26 mouse cellular contexts compared by ENCODE assay signal in genomic region chr9:50964911-50965310, GRCm38 (mm10). TPM values are rescaled to one million over a fixed set of nuclear protein-coding genes. Genes with fewer than 3 reads are reported as not detected.
DNase-seq lines count a peak whose midpoint lies in the region; ATAC-seq and TF ChIP-seq lines count a peak whose summit lies in the region.
"Had no signal": no experiment of that assay in that cellular context is flagged by ENCODE, and none has a peak within 500 bp of the region (broad histone marks: within the 10 kb centered on the region; RNA-seq: fewer than 3 reads in every experiment).

No protein-coding gene starts in this region.

- H3K4me2 ChIP-seq in forebrain, postnatal 0 days (ENCODE audit: low read depth), result no peak overlapping the region
- no peak overlapping the region for H3K4me2 ChIP-seq in forebrain, embryonic 14.5 days (ENCODE audit: low read length)
- no peak overlapping the region for H3K4me2 ChIP-seq in kidney, embryonic 14.5 days (replicated peaks; ENCODE audit: low read depth, low read length)
- H3K4me2 ChIP-seq: embryonic facial prominence, embryonic 13.5 days; embryonic facial prominence, embryonic 15.5 days; forebrain, embryonic 12.5 days; forebrain, embryonic 15.5 days had no signal

- H3K9me3 ChIP-seq in forebrain, postnatal 0 days (ENCODE audit: low read length), result no peaks in the 10 kb centered on the region
- no peaks in the 10 kb centered on the region for H3K9me3 ChIP-seq in forebrain, embryonic 14.5 days (replicated peaks; ENCODE audit: control insufficient read depth, low read length)
- H3K9me3 ChIP-seq in MEL (replicated peaks; ENCODE audit: insufficient read depth, low read length), result no peaks in the 10 kb centered on the region
- H3K9me3 ChIP-seq in kidney, embryonic 14.5 days (ENCODE audit: control insufficient read depth, low read length), result no peaks in the 10 kb centered on the region
- H3K9me3 ChIP-seq: embryonic facial prominence, embryonic 13.5 days; embryonic facial prominence, embryonic 15.5 days; forebrain, embryonic 10.5 days; forebrain, embryonic 12.5 days; forebrain, embryonic 15.5 days; G1E had no signal

- H3K9ac ChIP-seq in forebrain, postnatal 0 days, result no peak overlapping the region
- H3K9ac ChIP-seq in forebrain, embryonic 14.5 days (ENCODE audit: low read length), result no peak overlapping the region
- H3K9ac ChIP-seq in MEL (ENCODE audit: control insufficient read depth, low read depth, low read length, poor library complexity, severe bottlenecking), result peak overlapping the region; percentile 21; the same call in 1 of the 2 replicates
- H3K9ac ChIP-seq in kidney, embryonic 14.5 days (ENCODE audit: low read depth, low read length), result no peak overlapping the region
- H3K9ac ChIP-seq: embryonic facial prominence, embryonic 13.5 days; embryonic facial prominence, embryonic 15.5 days; forebrain, embryonic 12.5 days; forebrain, embryonic 15.5 days had no signal

- H3K79me2 ChIP-seq in MEL (ENCODE audit: control insufficient read depth, insufficient read depth, low read length, poor library complexity), result peaks cover 6% of the 10 kb centered on the region

- ATAC-seq in forebrain, postnatal 0 days, result no peak
- no peak for ATAC-seq in forebrain, embryonic 14.5 days
- 0 out of 2 replicates have a peak, but pooled peaks have one; percentile 39 for ATAC-seq in common myeloid progenitor, adult 5-6 weeks (replicated peaks; ENCODE audit: low read depth, poor library complexity, severe bottlenecking)
- ATAC-seq in kidney, embryonic 14.5 days (ENCODE audit: low FRiP score, low TSS enrichment), result no peak
- ATAC-seq: CD4-positive, CD25-positive, alpha-beta regulatory T cell, adult 4 months; forebrain, embryonic 15.5 days had no signal

- H3K4me1 ChIP-seq in forebrain, postnatal 0 days (ENCODE audit: insufficient read depth), result 0 out of 2 replicates have a peak, but pooled peaks cover 4% of the 10 kb centered on the region
- H3K4me1 ChIP-seq in forebrain, embryonic 14.5 days (ENCODE audit: control insufficient read depth, insufficient read depth, low read length), result peaks cover 2% of the 10 kb centered on the region; the same call in 1 of the 2 replicates
- peaks cover 17 to 21% of the 10 kb centered on the region in 2 experiments for H3K4me1 ChIP-seq in MEL (ENCODE audit: control insufficient read depth in 1 of 2, insufficient read depth in 2 of 2, low read length in 2 of 2)
- no peaks in the 10 kb centered on the region for H3K4me1 ChIP-seq in kidney, embryonic 14.5 days (ENCODE audit: control insufficient read depth, insufficient read depth, low read length)
- H3K4me1 ChIP-seq: embryonic facial prominence, embryonic 13.5 days; embryonic facial prominence, embryonic 15.5 days; forebrain, embryonic 12.5 days had no signal

- 78% methylated on average over 2 of the region's 2 CpGs for WGBS in forebrain, postnatal 0 days
- WGBS in forebrain, embryonic 14.5 days, result 68% methylated on average over 2 of the region's 2 CpGs
- 81% methylated on average over 2 of the region's 2 CpGs for WGBS in kidney, embryonic 14.5 days

- TF ChIP-seq EP300 in MEL (IDR thresholded peaks at IDR 0.05; ENCODE audit: low read depth in 1 of 2, low read length in 2 of 2), result peak in 1 of 2 experiments; percentile 57; a peak in 1 of 4 replicates

- 0 out of 2 replicates have a peak overlapping the region, but pooled peaks have one; percentile 50 for H3K27ac ChIP-seq in forebrain, postnatal 0 days (ENCODE audit: low read depth, low read length)
- no peak overlapping the region for H3K27ac ChIP-seq in forebrain, embryonic 14.5 days (ENCODE audit: low read depth, low read length)
- peak overlapping the region; percentile 57 for H3K27ac ChIP-seq in MEL (ENCODE audit: control insufficient read depth, low read depth, low read length)
- H3K27ac ChIP-seq in kidney, embryonic 14.5 days (ENCODE audit: low read depth, low read length), result no peak overlapping the region
- H3K27ac ChIP-seq: embryonic facial prominence, embryonic 13.5 days; embryonic facial prominence, embryonic 15.5 days; forebrain, embryonic 10.5 days; forebrain, embryonic 12.5 days; forebrain, embryonic 15.5 days had no signal

- no peak for TF ChIP-seq RAD21 in MEL (IDR thresholded peaks at IDR 0.05; ENCODE audit: low read depth, low read length)

- no peak overlapping the region for H3K4me3 ChIP-seq in forebrain, postnatal 0 days (ENCODE audit: low read depth, low read length)
- H3K4me3 ChIP-seq in forebrain, embryonic 14.5 days (ENCODE audit: low read depth, low read length), result no peak overlapping the region
- no peak overlapping the region for H3K4me3 ChIP-seq in MEL (ENCODE audit: control insufficient read depth in 1 of 2, insufficient read depth in 1 of 2, low read depth in 2 of 2, low read length in 2 of 2)
- no peak overlapping the region for H3K4me3 ChIP-seq in kidney, embryonic 14.5 days (ENCODE audit: low read length)
- H3K4me3 ChIP-seq: embryonic facial prominence, embryonic 13.5 days; embryonic facial prominence, embryonic 15.5 days; erythroblast, embryonic 14.5 days; forebrain, embryonic 10.5 days; forebrain, embryonic 12.5 days; forebrain, embryonic 15.5 days had no signal

- no peak for TF ChIP-seq POLR2A in MEL (IDR thresholded peaks at IDR 0.05; ENCODE audit: control insufficient read depth in 1 of 2, insufficient read depth in 1 of 2, low read depth in 1 of 2, low read length in 2 of 2, poor library complexity in 1 of 2)

- no peaks in the 10 kb centered on the region for H3K27me3 ChIP-seq in forebrain, postnatal 0 days (ENCODE audit: insufficient read depth, low read length)
- no peaks in the 10 kb centered on the region for H3K27me3 ChIP-seq in forebrain, embryonic 14.5 days (replicated peaks; ENCODE audit: control insufficient read depth, insufficient read depth, low read length)
- H3K27me3 ChIP-seq in MEL (ENCODE audit: control insufficient read depth in 1 of 2, insufficient read depth in 2 of 2, low read length in 2 of 2), result no peaks in the 10 kb centered on the region
- no peaks in the 10 kb centered on the region for H3K27me3 ChIP-seq in kidney, embryonic 14.5 days (ENCODE audit: control insufficient read depth, insufficient read depth, low read length)
- H3K27me3 ChIP-seq: CH12.LX; embryonic facial prominence, embryonic 13.5 days; embryonic facial prominence, embryonic 15.5 days; forebrain, embryonic 12.5 days; forebrain, embryonic 15.5 days had no signal

- no peak for DNase-seq in forebrain, postnatal 0 days
- no peak for DNase-seq in forebrain, embryonic 14.5 days (ENCODE audit: low spot score)
- DNase-seq in MEL (ENCODE audit: low read depth, low spot score), result peak; percentile 57
- no peak for DNase-seq in adrenal gland, postnatal 10 days
- DNase-seq: adrenal gland, adult 2 months; adrenal gland, postnatal 14 days; adrenal gland, postnatal 36 days; B cell, adult 2 months; cerebellum, adult 11 months; cerebellum, adult 18-20 months; cerebellum, adult 8-10 months; cerebellum, adult 9-11 months; cerebellum, postnatal 14 days; cerebellum, postnatal 36 days; embryo, embryonic 11 days had no signal

- H3K36me3 ChIP-seq in forebrain, postnatal 0 days (ENCODE audit: insufficient read depth), result no peaks in the 10 kb centered on the region
- H3K36me3 ChIP-seq in forebrain, embryonic 14.5 days (ENCODE audit: control insufficient read depth, insufficient read depth, low read length), result no peaks in the 10 kb centered on the region
- H3K36me3 ChIP-seq in MEL (ENCODE audit: control insufficient read depth in 1 of 2, insufficient read depth in 2 of 2, low read length in 2 of 2), result peaks cover 0 to 31% of the 10 kb centered on the region in 2 experiments; a peak in 2 of 4 replicates
- H3K36me3 ChIP-seq in kidney, embryonic 14.5 days (ENCODE audit: control insufficient read depth, insufficient read depth, low read length), result no peaks in the 10 kb centered on the region
- H3K36me3 ChIP-seq: embryonic facial prominence, embryonic 13.5 days; embryonic facial prominence, embryonic 15.5 days; forebrain, embryonic 10.5 days; forebrain, embryonic 12.5 days; forebrain, embryonic 15.5 days had no signal

- TF ChIP-seq CTCF in forebrain, postnatal 0 days (IDR thresholded peaks at IDR 0.05; ENCODE audit: low read depth), result no peak
- TF ChIP-seq CTCF in MEL (IDR thresholded peaks at IDR 0.05 in 2 of 3, conservative IDR thresholded peaks at IDR 0.05 in 1 of 3; ENCODE audit: control insufficient read depth in 1 of 3, insufficient read depth in 1 of 3, low read depth in 2 of 3, low read length in 3 of 3, poor library complexity in 1 of 3, severe bottlenecking in 1 of 3), result no peak

TF ChIP-seq in MEL, 35 proteins besides CTCF, POLR2A, EP300 and RAD21:
- 0 out of 2 replicates have a peak, but pooled peaks have one; percentile 1 for TF ChIP-seq SMC3 (IDR thresholded peaks at IDR 0.05; ENCODE audit: low read depth, low read length)
- TF ChIP-seq BHLHE40 (IDR thresholded peaks at IDR 0.05; ENCODE audit: borderline replicate concordance, low read depth, low read length), result no peak
- TF ChIP-seq CHD1 (IDR thresholded peaks at IDR 0.05; ENCODE audit: low read depth, low read length), result 0 out of 2 replicates have a peak, but pooled peaks have one; percentile 79
- TF ChIP-seq SIN3A (IDR thresholded peaks at IDR 0.05; ENCODE audit: low read length), result peak; percentile 63
- TF ChIP-seq MXI1 (IDR thresholded peaks at IDR 0.05; ENCODE audit: low read depth, low read length), result 0 out of 2 replicates have a peak, but pooled peaks have one; percentile 20
- no peak for TF ChIP-seq MAX (IDR thresholded peaks at IDR 0.05; ENCODE audit: low read length)
- TF ChIP-seq ETS1 (IDR thresholded peaks at IDR 0.05; ENCODE audit: low read depth, low read length), result 0 out of 2 replicates have a peak, but pooled peaks have one; percentile 11
- TF ChIP-seq GATA1 (IDR thresholded peaks at IDR 0.05; ENCODE audit: low read depth, low read length), result peak; percentile 50
- no peak for TF ChIP-seq POLR2AphosphoS5 (IDR thresholded peaks at IDR 0.05; ENCODE audit: borderline replicate concordance, low read depth, low read length)
- no peak for TF ChIP-seq MYB (IDR thresholded peaks at IDR 0.05; ENCODE audit: low read depth, low read length)
- TF ChIP-seq TCF12 (IDR thresholded peaks at IDR 0.05; ENCODE audit: low read depth, low read length), result no peak
- TF ChIP-seq USF1 (IDR thresholded peaks at IDR 0.05; ENCODE audit: low read depth, low read length), result no peak

RNA-seq across cellular contexts. Expression of gene Sik2, which starts 44.0 kb away (rescaled TPM):
- total RNA-seq in forebrain, postnatal 0 days (2014; rRNA removed), result 36.7 and 38.2 TPM in 2 replicates
- 15.9 and 20.5 TPM in 2 replicates for polyA plus RNA-seq in forebrain, postnatal 0 days (2015; fragmentation: Nextera tagmentation; extraction: Ambion mirVana)
- 12.6 and 14.3 TPM in 2 replicates for polyA plus RNA-seq in forebrain, embryonic 14.5 days (2014; fragmentation: Nextera tagmentation; extraction: Ambion mirVana)
- total RNA-seq in MEL (2012; rRNA removed), result 7.5 and 11.0 TPM in 2 replicates
- polyA plus RNA-seq in MEL (2012; ENCODE audit: insufficient read depth in 1 of 2, insufficient read length in 2 of 2, low read depth in 1 of 2, low replicate concordance in 2 of 2, missing spikeins in 1 of 2), result 10 to 100 TPM in 1 of 2 experiments, not detected in 1; 12.1 TPM
- 15.7 and 22.1 TPM in 2 replicates for total RNA-seq in common myeloid progenitor, adult 5-6 weeks (2017)
- polyA plus RNA-seq in kidney, embryonic 14.5 days (2014; fragmentation: Nextera tagmentation; extraction: Ambion mirVana), result 11.4 and 17.9 TPM in 2 replicates
- total RNA-seq in adrenal gland, postnatal 10 days (2021), result 100 to 1,000 TPM; 132 to 136 TPM

Comparison
In these comparisons a context has a peak if more than half of its experiments do, and no peak if none do; other contexts are left out.
1. H3K27ac ChIP-seq: peak in forebrain, postnatal 0 days (single experiment) and MEL (single experiment); none in forebrain, embryonic 14.5 days (single experiment) and kidney, embryonic 14.5 days (single experiment).